Mouse (Mus musculus): ENCODE measurements around the gene Tpcn1. TPM values are rescaled to one million over a fixed set of nuclear protein-coding genes. Genes with fewer than 3 reads are reported as not detected.

The Tpcn1 gene
- total RNA-seq, 2 experiments from 2014 or later, result 67.1 to 71.2 TPM

- peak; percentile 65 for DNase-seq
Measured at GRCm38 (mm10) chr5:120579211-120579897, 9.1 kb downstream of the Tpcn1 start.

GRCm38 (mm10) chr5:120578504-120579081 lies 9.9 kb downstream of the Tpcn1 start:
- peak; percentile 73 for DNase-seq

- DNase-seq, result no peak
Measured at GRCm38 (mm10) chr5:120577935-120578441, 10.5 kb downstream of the Tpcn1 start.

GRCm38 (mm10) chr5:120576781-120577301 lies 11.6 kb downstream of the Tpcn1 start:
- DNase-seq, result peak; percentile 35

- DNase-seq, result no peak
Measured at GRCm38 (mm10) chr5:120574469-120575063, 13.9 kb downstream of the Tpcn1 start.

GRCm38 (mm10) chr5:120571056-120571740 lies 17.3 kb downstream of the Tpcn1 start:
- DNase-seq, result no peak

GRCm38 (mm10) chr5:120570289-120570897 lies 18.1 kb downstream of the Tpcn1 start:
- DNase-seq, result no peak

- DNase-seq, result no peak
Measured at GRCm38 (mm10) chr5:120569791-120570190, 18.7 kb downstream of the Tpcn1 start.

- DNase-seq, result no peak
Measured at GRCm38 (mm10) chr5:120568964-120569363, 19.5 kb downstream of the Tpcn1 start.

GRCm38 (mm10) chr5:120568336-120568768 lies 20.1 kb downstream of the Tpcn1 start:
- no peak for DNase-seq

GRCm38 (mm10) chr5:120567761-120568211 lies 20.7 kb downstream of the Tpcn1 start:
- DNase-seq, result no peak

- DNase-seq, result peak; percentile 71
Measured at GRCm38 (mm10) chr5:120567253-120567701, 21.2 kb downstream of the Tpcn1 start.

GRCm38 (mm10) chr5:120566681-120567252 lies 21.7 kb downstream of the Tpcn1 start:
- DNase-seq, result no peak

- DNase-seq, result no peak
Measured at GRCm38 (mm10) chr5:120566101-120566500, 22.4 kb downstream of the Tpcn1 start.

GRCm38 (mm10) chr5:120565171-120565905 lies 23.1 kb downstream of the Tpcn1 start:
- DNase-seq, result no peak

GRCm38 (mm10) chr5:120563914-120564311 lies 24.6 kb downstream of the Tpcn1 start:
- DNase-seq, result no peak

GRCm38 (mm10) chr5:120562956-120563913 lies 25.2 kb downstream of the Tpcn1 start:
- DNase-seq, result peak; percentile 73

- DNase-seq, result peak; percentile 85
Measured at GRCm38 (mm10) chr5:120560616-120561311, 27.7 kb downstream of the Tpcn1 start.

- no peak for DNase-seq
Measured at GRCm38 (mm10) chr5:120560129-120560615, 28.3 kb downstream of the Tpcn1 start.
